Comparison of ENCODE assay signal across 8 mouse cellular contexts in genomic region chr10:78323214-78323880, GRCm38 (mm10). TPM values are rescaled to one million over a fixed set of nuclear protein-coding genes. Genes with fewer than 3 reads are reported as not detected.
DNase-seq lines count a peak whose midpoint lies in the region; ATAC-seq lines count a peak whose summit lies in the region.

No protein-coding gene starts in this region.

- peak overlapping the region; percentile 67 for H3K27ac ChIP-seq in forebrain, embryonic 16.5 days (ENCODE audit: low read length)

- H3K4me3 ChIP-seq in forebrain, embryonic 16.5 days (replicated peaks; ENCODE audit: low read length), result no peak overlapping the region

- WGBS in forebrain, embryonic 16.5 days, result 35% methylated on average over 7 of the region's 7 CpGs

- no peak overlapping the region for H3K9ac ChIP-seq in forebrain, embryonic 16.5 days (replicated peaks; ENCODE audit: low read depth, low read length)

- H3K4me2 ChIP-seq in forebrain, embryonic 16.5 days (ENCODE audit: low read length), result no peak overlapping the region

- no peaks in the 10 kb centered on the region for H3K9me3 ChIP-seq in forebrain, embryonic 16.5 days (ENCODE audit: control insufficient read depth, low read length)

- peaks cover 29% of the 10 kb centered on the region for H3K4me1 ChIP-seq in forebrain, embryonic 16.5 days (replicated peaks; ENCODE audit: control insufficient read depth, insufficient read depth, low read length)

- H3K36me3 ChIP-seq in forebrain, embryonic 16.5 days (ENCODE audit: control insufficient read depth, insufficient read depth), result peaks cover 2% of the 10 kb centered on the region; the same call in 1 of the 2 replicates

- no peaks in the 10 kb centered on the region for H3K27me3 ChIP-seq in forebrain, embryonic 16.5 days (replicated peaks; ENCODE audit: control insufficient read depth, insufficient read depth, low read length)

- intact Hi-C loops in left cerebral cortex, postnatal 4 days (cut with DNase I), result no loop called here
- intact Hi-C loops in left cerebral cortex, postnatal 36 days (cut with DNase I), result no loop called here

- peak; percentile 45; the same call in 1 of the 2 replicates for ATAC-seq in forebrain, embryonic 16.5 days

- peak; percentile 35 for DNase-seq in adrenal gland, postnatal 10 days
- no peak for DNase-seq in adrenal gland, adult (ENCODE audit: inconsistent age in 2 of 2, low spot score in 1 of 2)
- DNase-seq in left cerebral cortex, postnatal 4 days, result peak; percentile 49
- DNase-seq in left cerebral cortex, postnatal 36 days (ENCODE audit: low spot score in 2 of 2), result no peak
- DNase-seq in layer of hippocampus, postnatal 36 days, result peak; percentile 63 to 71
- no peak for DNase-seq in thymus, postnatal 25 days
- DNase-seq in ovary, postnatal 10 days (ENCODE audit: low spot score), result no peak

RNA-seq across cellular contexts. Expression of gene Agpat3, which starts 28.9 kb away (rescaled TPM):
- total RNA-seq in adrenal gland, postnatal 10 days (2021), result 100 to 1,000 TPM; 327 to 351 TPM
- 100 to 1,000 TPM; 169 to 181 TPM for total RNA-seq in left cerebral cortex, postnatal 4 days (2021)
- total RNA-seq in left cerebral cortex, postnatal 36 days (2021), result 100 to 1,000 TPM; 269 to 279 TPM
- 71.2 and 78.2 TPM in 2 replicates for polyA plus RNA-seq in forebrain, embryonic 16.5 days (2015; fragmentation: Nextera tagmentation; extraction: Ambion mirVana)
- 100 to 1,000 TPM; 207 to 225 TPM for total RNA-seq in layer of hippocampus, postnatal 36 days (2021)

Comparison
In these comparisons a context has a peak if more than half of its experiments do, and no peak if none do; other contexts are left out.
1. DNase-seq: peak in adrenal gland, postnatal 10 days (single experiment), left cerebral cortex, postnatal 4 days (single experiment) and layer of hippocampus, postnatal 36 days (2 of 2); none in adrenal gland, adult (0 of 2), left cerebral cortex, postnatal 36 days (0 of 2), thymus, postnatal 25 days (single experiment) and ovary, postnatal 10 days (single experiment).